In the genomic region with DNA sequence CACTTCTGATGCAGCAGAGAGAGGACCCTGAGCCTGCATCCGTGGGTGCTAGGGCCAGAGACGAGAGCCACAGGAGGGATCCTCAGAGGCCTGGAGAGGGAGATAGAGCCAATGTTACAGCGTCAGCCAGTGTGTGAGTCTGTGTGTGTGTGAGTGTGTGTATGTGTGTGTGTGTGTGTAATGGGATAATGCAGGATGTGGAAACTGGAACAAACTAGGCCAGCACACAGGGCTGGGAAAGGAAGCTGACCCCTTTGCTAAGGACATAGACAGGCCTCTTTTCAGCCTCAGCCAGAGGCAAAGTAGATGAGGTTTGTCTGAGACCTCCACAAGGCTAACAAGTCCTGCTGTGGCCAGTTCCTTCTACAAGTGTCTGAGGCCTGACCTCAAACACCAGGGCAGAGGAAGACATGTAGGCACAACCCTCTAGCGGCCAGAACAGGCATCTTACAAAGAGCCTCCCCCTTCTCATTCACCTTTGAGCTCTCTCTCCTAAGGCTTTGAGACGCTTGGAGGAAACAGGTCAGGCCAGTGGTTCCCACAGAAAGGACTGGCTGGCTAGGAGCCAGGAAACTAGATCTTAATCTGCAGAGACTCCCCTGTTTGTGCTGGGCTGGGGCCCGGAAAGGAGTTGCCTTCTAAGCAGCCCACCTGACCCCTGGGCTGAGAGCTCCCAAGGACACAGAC, we compare ENCODE assay signal across 8 mouse cellular contexts. TPM values are rescaled to one million over a fixed set of nuclear protein-coding genes. Genes with fewer than 3 reads are reported as not detected.
A peak's percentile ranks its signal among the peaks of the same experiment; 100 is the strongest.
DNase-seq lines count a peak whose midpoint lies in the region; ATAC-seq lines count a peak whose summit lies in the region.

No protein-coding gene starts in this region.

- H3K4me3 ChIP-seq in forebrain, embryonic 10.5 days = no peak overlapping the region
- no peak overlapping the region for H3K4me3 ChIP-seq in forebrain, embryonic 13.5 days
- no peak overlapping the region for H3K4me3 ChIP-seq in kidney, embryonic 16.5 days (ENCODE audit: low read length)

- WGBS in forebrain, embryonic 10.5 days = 36% methylated on average over 6 of the region's 6 CpGs
- WGBS in forebrain, embryonic 13.5 days = 41% methylated on average over 6 of the region's 6 CpGs
- WGBS in kidney, embryonic 16.5 days = 27% methylated on average over 6 of the region's 6 CpGs

- no peaks in the 10 kb centered on the region for H3K9me3 ChIP-seq in forebrain, embryonic 10.5 days
- H3K9me3 ChIP-seq in forebrain, embryonic 13.5 days (replicated peaks) = 0 out of 2 replicates have a peak, but pooled peaks cover 2% of the 10 kb centered on the region
- no peaks in the 10 kb centered on the region for H3K9me3 ChIP-seq in kidney, embryonic 16.5 days (ENCODE audit: low read length)

- H3K4me2 ChIP-seq in forebrain, embryonic 13.5 days = no peak overlapping the region
- H3K4me2 ChIP-seq in kidney, embryonic 16.5 days (replicated peaks; ENCODE audit: low read depth, low read length) = no peak overlapping the region

- 0 out of 2 replicates have a peak, but pooled peaks cover 3% of the 10 kb centered on the region for H3K27me3 ChIP-seq in forebrain, embryonic 10.5 days (ENCODE audit: poor library complexity, severe bottlenecking)
- peaks cover 10% of the 10 kb centered on the region; the same call in 1 of the 2 replicates for H3K27me3 ChIP-seq in forebrain, embryonic 13.5 days
- H3K27me3 ChIP-seq in kidney, embryonic 16.5 days (ENCODE audit: insufficient read depth, low read length) = no peaks in the 10 kb centered on the region

- peaks cover 49% of the 10 kb centered on the region for H3K4me1 ChIP-seq in forebrain, embryonic 10.5 days
- H3K4me1 ChIP-seq in forebrain, embryonic 13.5 days = peaks cover 39% of the 10 kb centered on the region
- H3K4me1 ChIP-seq in kidney, embryonic 16.5 days (ENCODE audit: insufficient read depth, low read length) = peaks cover 34% of the 10 kb centered on the region

- no peaks in the 10 kb centered on the region for H3K36me3 ChIP-seq in forebrain, embryonic 10.5 days (replicated peaks)
- no peaks in the 10 kb centered on the region for H3K36me3 ChIP-seq in forebrain, embryonic 13.5 days (ENCODE audit: poor library complexity, severe bottlenecking)
- no peaks in the 10 kb centered on the region for H3K36me3 ChIP-seq in kidney, embryonic 16.5 days (ENCODE audit: insufficient read depth, low read length)

- no peak for ATAC-seq in forebrain, embryonic 13.5 days
- ATAC-seq in kidney, embryonic 16.5 days (ENCODE audit: low FRiP score, low TSS enrichment) = peak; percentile 90
- ATAC-seq in megakaryocyte, adult 5-6 weeks (ENCODE audit: poor library complexity, severe bottlenecking) = peak; percentile 66

- DNase-seq in forebrain, embryonic 10.5 days (ENCODE audit: extremely low spot score, low spot score) = no peak
- peak; percentile 69 for DNase-seq in adipocyte (ENCODE audit: low spot score)
- peak; percentile 79 to 82 for DNase-seq in heart, adult 9 months (ENCODE audit: low spot score in 2 of 2)
- DNase-seq in urinary bladder, postnatal 4 days (ENCODE audit: low spot score in 2 of 2) = peak; percentile 52 to 66
- DNase-seq in left cerebral cortex, postnatal 25 days (ENCODE audit: low spot score in 2 of 2) = no peak

- intact Hi-C loops in left cerebral cortex, postnatal 25 days (cut with DNase I) = no loop called here

- peak overlapping the region; percentile 63 for H3K27ac ChIP-seq in forebrain, embryonic 10.5 days
- H3K27ac ChIP-seq in forebrain, embryonic 13.5 days = no peak overlapping the region; the same call in 1 of the 2 replicates
- peak overlapping the region; percentile 73 for H3K27ac ChIP-seq in kidney, embryonic 16.5 days (ENCODE audit: low read length)

- H3K9ac ChIP-seq in forebrain, embryonic 13.5 days = no peak overlapping the region
- H3K9ac ChIP-seq in kidney, embryonic 16.5 days (replicated peaks; ENCODE audit: low read length) = peak overlapping the region; percentile 25; the same call in 1 of the 2 replicates

RNA-seq across cellular contexts. Expression of a gene that starts 35.1 kb away (rescaled TPM):
- 1.6 and 2.1 TPM in 2 replicates for polyA plus RNA-seq in forebrain, embryonic 10.5 days (2016; fragmentation: Nextera tagmentation; extraction: Ambion mirVana)
- 0.75 and 0.83 TPM in 2 replicates for polyA plus RNA-seq in forebrain, embryonic 13.5 days (2015; fragmentation: Nextera tagmentation; extraction: Ambion mirVana)
- polyA plus RNA-seq in kidney, embryonic 16.5 days (2015; fragmentation: Nextera tagmentation; extraction: Ambion mirVana) = 5.0 and 5.1 TPM in 2 replicates
- total RNA-seq in megakaryocyte, adult 5-6 weeks (2015) = 0.22 and 0.46 TPM in 2 replicates
- total RNA-seq in megakaryocyte, adult 5-6 weeks (2017) = 0.04 TPM in 1 of 2 replicates, not detected in the other
- 10 to 100 TPM; 41.3 to 43.0 TPM for total RNA-seq in left cerebral cortex, postnatal 25 days (2021)

Comparison
In these comparisons a context has a peak if more than half of its experiments do, and no peak if none do; other contexts are left out.
1. DNase-seq: peak in adipocyte (single experiment), heart, adult 9 months (2 of 2) and urinary bladder, postnatal 4 days (2 of 2); none in forebrain, embryonic 10.5 days (single experiment) and left cerebral cortex, postnatal 25 days (0 of 2).